Mouse (Mus musculus): ENCODE results near the gene Alpi.

Alpi gene

DNA sequence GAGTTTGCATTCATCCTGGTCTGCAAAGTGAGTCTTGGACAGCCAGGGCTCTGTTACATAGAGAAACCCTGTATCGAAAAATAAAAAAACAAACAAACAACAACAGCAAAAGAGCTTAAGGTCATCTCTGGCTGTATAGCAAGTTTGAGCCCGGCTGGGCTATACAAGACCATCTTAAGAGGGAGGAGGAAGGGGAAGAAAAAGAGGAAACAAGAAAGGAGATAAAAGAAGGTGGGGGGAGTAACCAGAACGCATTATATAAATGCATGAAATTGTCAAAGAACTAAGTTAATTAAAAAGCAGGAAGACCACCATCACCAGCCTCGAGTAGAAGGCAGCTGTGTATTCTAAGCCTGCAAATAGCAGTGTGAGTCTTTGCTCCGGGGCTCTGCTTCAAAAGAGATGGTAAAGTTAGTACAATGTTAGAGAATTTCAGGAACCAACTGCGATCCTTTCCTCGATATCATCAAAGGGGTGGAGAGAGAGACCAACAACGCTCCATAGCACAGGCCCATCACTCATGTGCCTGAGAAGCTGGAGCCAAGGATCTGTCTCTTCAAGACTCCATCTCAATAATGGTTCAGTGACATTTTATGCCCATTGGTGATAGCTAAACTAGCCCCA is 42.3 kb downstream of the Alpi start:
- DNase-seq (ENCODE audit: low read depth) = no peak

DNA sequence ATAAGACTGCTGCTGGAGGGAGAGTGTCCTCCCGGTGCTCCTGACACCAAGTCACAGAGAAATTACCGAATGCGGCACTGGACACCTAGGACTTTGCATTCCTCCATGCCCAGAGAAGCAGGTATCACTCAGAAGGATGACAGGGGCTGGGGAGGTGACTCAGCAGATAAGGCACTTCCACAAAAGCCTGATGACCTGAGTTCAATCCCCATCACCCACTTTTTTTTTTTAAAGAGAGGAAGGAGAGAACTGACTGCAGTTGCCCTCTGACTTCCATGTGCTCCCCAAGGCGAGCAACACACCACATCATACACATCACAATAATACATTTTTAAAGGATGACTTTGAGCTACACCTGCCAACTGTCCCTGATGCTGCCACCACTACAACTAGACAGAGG is 44.3 kb downstream of the Alpi start:
- no peak for DNase-seq (ENCODE audit: low read depth)

DNA sequence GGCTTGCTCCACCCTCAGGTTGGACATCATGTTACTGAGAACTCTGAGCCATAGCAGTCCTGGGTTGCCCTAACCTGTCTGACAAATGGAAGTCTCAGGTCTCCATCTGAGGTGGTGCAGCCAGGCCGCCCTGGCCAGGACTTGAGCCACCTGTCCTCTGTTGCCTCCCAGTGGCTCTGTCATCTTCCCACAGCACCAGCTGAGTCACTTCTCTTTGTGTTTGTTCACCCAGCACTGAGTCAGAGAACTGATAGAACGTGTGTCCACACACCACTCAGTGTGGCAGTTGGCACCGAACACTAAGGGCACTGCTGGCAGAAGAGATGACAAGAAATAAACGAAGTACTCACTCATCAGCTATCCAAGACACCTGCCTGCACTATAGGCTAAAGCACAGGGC is 50.0 kb downstream of the Alpi start:
- no peak for DNase-seq (ENCODE audit: low read depth)

DNA sequence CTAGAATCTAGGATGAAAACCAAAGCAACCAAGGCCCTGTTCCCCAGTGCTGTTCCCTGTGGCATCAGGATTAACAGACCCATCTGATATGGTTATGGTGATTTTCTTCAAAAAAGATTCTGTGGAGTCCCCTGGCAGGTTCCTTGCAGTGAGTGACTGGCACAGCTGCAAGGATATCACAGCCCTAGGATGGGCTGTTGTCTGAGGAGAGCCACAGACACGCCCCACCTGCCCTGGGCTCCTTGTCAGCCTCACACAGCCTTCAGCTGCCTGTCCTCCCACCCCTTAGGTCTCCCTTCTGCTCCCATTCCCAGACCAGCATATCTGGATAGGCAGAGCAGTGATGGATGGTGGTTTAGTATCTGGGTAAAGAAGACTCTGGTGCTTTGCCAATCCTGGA is 50.7 kb downstream of the Alpi start:
- no peak for DNase-seq (ENCODE audit: low read depth)

DNA sequence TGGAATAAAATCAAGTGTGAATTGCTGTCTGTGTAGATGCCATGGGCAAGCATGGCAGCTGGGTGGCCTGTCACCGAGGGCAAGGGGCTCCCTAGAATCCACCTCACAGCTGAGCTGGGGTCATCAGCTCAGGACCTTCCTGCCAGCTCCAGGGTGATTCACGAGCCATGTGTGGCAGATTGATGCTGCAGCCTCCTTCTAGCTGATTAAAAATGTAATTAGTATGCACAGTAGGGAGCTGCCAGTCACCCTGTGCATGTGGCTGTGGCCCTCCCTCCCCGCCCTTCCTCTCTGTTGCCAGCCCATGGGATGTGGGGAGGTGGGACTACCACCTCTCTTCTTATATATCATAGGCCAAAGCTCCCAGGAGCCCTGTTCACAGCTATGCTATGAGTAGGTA is 51.3 kb downstream of the Alpi start:
- no peak for DNase-seq (ENCODE audit: low read depth)
